Mouse (Mus musculus): ENCODE results near the gene Lpp. TPM values are rescaled to one million over a fixed set of nuclear protein-coding genes. Genes with fewer than 3 reads are reported as not detected.

Gene Lpp
- total RNA-seq, 4 experiments from 2014 or later = 6.2 to 7.6 (median 6.8) TPM

DNA sequence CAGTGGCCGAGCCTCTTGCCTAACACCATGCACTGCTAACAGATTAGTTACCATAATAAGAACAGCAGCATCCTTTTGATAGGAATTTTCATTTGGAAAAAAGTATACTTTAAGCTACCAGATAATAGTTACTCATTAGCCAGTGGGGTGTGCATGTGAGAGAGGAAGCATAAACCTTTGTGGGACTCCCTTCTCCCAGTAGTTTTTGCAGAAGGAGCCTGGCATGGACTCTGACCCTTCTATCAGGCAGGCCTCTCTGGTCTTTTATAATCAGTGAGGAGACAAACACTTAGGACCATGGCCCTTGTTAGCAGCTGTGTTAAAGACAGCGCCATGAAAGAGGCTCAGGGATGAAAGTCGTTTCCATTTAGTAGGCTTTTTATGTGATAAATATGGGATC, 76.0 kb downstream of the Lpp start:
- DNase-seq (ENCODE audit: low spot score in 2 of 2) = no peak

DNA sequence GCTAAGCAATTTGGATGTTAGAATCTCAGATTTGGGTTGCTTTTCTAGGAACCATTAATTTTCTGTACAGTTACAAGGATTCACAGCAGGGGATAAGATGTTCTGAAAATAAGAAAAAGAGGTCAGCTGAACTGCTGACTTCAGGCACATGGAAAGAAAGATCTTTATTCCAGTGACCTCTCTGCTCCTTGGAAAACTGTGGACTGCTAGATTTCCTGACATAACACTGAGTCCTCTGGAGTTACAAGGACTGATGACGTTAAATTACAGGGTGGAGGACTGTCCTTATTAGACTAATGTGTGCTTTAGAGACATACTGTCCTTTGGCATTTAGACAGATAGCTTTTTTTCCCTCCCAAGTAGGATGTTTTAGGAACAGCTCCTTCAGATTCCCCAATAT, 77.3 kb downstream of the Lpp start:
- no peak for DNase-seq (ENCODE audit: low spot score in 2 of 2)

DNA sequence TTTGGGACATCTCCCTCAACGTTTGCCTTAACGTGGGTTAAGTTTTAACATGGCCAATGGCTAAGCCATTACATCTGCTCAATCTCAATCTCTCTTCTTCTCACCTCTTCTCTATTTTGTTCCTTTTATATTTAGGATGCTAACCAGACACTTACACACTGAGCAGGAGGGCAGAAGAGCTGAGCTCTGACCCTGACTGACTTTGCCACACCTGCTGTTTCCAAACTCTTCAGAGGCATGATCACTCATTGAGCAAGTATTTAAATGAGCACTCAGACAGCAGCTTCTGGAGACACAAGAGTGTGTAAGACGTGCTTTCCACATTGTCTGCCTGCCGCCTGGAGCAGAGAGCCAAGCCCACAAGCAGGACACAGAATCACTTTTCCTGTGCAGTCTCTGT, 77.7 kb downstream of the Lpp start:
- DNase-seq (ENCODE audit: low spot score in 2 of 2) = no peak

GRCm38 (mm10) chr16:24471801-24472200, 78.5 kb downstream of the Lpp start:
- DNase-seq (ENCODE audit: low spot score in 2 of 2) = no peak

- no peak for DNase-seq (ENCODE audit: low spot score in 2 of 2)
These were observed 80.7 kb downstream of the Lpp start for GRCm38 (mm10) chr16:24473966-24474365.

DNA sequence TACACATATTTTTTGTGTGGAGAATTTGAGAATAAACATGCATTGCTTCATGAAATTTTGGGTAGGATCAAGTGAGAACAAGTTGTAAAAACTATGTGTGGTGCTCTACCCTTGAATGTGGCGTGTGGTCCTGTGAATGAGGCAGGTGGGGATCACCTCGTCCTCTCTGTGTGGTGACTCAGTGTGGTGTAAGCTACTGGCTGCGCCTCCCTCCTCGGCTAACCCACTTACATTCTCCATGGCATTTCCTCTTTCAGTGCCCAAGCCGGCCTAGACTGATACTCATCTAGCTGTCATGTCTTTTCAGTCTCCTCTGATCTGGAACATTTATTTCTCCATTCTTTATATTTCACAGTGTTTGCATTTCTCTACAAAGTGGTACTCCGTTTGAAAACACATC, 81.5 kb downstream of the Lpp start:
- no peak for DNase-seq (ENCODE audit: low spot score in 2 of 2)

GRCm38 (mm10) chr16:24475305-24475947, 82.1 kb downstream of the Lpp start:
- DNase-seq (ENCODE audit: low spot score in 2 of 2) = no peak

- no peak for DNase-seq (ENCODE audit: low spot score in 2 of 2)
These were observed 83.6 kb downstream of the Lpp start for GRCm38 (mm10) chr16:24476911-24477401.

GRCm38 (mm10) chr16:24478006-24478405, 84.7 kb downstream of the Lpp start:
- DNase-seq (ENCODE audit: low spot score in 2 of 2) = no peak

- no peak for DNase-seq (ENCODE audit: low spot score in 2 of 2)
These were observed 85.5 kb downstream of the Lpp start for GRCm38 (mm10) chr16:24478851-24479250.

DNA sequence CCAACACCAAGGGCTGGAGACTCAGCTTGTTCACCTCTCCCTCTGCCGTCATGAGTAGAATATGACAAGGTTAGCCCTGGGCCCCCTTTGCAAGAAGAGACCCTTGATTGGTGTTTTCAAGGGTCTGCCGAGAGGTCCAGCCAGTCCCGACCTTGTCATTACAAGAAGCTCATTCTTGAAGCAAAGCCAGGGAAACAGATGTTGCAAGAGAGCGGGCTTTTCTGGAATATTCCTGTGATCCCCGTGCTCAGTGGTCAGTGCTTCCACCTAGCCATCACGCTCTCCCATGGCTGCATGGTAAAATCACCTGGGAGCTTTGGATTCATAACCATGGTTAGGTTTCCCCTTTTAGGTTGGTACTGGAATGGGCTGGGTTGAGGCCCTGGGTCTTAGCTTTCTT, 89.3 kb downstream of the Lpp start:
- no peak for DNase-seq (ENCODE audit: low spot score in 2 of 2)

DNA sequence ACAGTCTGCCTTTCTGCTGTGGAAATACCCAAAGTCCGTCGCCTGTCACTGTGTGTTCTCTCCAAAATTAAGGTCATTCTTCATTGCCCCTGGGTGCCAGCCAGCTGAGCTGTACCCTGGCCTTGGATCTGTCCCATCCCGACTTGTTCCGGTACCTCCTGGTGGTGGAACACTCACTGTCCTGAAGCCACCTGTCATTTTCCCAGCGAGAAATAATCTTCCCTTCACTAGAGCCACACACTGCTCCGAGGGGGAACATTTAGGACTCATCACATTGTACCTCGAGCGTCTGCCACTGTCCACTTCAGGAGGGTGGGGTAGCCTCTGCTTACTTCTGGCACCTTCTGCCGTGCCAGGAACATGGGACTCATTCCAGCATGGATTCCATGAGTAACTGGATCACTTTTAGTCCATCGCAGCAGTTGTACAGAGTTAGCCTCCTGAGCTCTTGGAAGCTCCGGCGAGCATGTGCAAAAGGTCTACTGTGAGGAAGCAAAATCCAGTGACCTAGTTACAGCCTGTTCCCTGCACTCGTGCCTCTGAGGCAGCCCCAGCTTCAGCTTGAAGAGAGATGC, 90.3 kb downstream of the Lpp start:
- DNase-seq (ENCODE audit: low spot score in 2 of 2) = no peak

DNA sequence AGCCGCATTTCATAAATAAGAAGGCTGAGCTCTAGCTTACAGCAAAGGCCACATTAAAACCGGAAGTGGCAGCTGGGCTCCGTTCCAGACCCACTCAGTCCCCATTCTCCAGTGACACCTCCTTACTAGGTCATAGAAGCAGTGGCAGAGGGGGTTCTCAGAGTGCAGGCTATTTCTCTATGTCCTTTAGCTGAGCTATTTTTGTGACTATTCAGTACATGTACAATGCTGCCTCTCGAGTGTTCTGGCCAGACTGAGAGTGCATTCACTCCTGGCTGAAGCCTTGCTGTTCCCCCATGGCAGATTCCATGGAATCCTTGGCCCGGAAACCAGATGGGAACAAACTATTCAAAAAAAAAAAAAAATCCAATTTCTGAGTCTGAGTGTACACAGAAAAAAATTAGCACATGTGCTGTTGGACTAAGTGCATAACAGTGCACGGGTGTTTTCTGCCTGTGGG, 94.5 kb downstream of the Lpp start:
- DNase-seq (ENCODE audit: low spot score in 2 of 2) = no peak

GRCm38 (mm10) chr16:24489516-24490285, 96.4 kb downstream of the Lpp start:
- no peak for DNase-seq (ENCODE audit: low spot score in 2 of 2)

GRCm38 (mm10) chr16:24490751-24491485, 97.6 kb downstream of the Lpp start:
- DNase-seq (ENCODE audit: low spot score in 2 of 2) = no peak

GRCm38 (mm10) chr16:24491486-24491758, 98.1 kb downstream of the Lpp start:
- no peak for DNase-seq (ENCODE audit: low spot score in 2 of 2)

DNA sequence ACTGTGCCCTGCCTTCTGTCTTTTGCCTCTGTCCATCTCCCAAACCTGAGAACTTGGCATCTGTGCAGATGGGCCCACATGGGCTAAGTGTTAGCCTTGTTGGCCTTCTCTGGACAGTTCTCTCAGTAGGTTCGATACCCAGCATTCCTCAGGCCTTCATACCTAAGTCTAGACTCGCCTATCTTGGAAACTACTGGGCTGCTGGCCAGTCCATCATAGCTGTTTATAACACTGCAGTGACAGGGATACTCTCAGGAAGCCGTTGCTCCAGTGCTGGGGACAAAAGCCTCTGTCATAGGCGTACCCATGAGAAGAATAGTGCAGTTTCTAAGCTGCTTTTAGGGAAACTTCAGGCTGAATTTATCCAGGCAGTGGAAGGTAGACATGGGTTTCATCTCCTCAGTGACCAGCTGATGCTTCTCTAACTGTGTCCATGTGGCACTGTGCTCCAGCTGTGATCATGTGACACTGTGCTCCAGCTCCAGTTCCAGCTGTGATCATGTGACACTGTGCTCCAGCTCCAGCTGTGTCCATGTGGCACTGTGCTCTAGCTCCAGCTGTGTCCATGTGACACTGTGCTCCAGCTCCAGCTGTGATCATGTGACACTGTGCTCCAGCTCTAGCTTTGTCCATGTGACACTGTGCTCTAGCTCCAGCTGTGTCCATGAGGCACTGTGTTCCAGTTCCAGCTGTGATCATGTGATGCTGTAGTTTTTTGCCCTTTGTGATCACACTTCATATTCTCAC, 99.1 kb downstream of the Lpp start:
- no peak for DNase-seq (ENCODE audit: low spot score in 2 of 2)

- DNase-seq (ENCODE audit: low spot score in 2 of 2) = no peak
These were observed 101.2 kb downstream of the Lpp start for GRCm38 (mm10) chr16:24494531-24494930.

- DNase-seq (ENCODE audit: low spot score in 2 of 2) = no peak
These were observed 102.2 kb downstream of the Lpp start for GRCm38 (mm10) chr16:24495461-24495860.

DNA sequence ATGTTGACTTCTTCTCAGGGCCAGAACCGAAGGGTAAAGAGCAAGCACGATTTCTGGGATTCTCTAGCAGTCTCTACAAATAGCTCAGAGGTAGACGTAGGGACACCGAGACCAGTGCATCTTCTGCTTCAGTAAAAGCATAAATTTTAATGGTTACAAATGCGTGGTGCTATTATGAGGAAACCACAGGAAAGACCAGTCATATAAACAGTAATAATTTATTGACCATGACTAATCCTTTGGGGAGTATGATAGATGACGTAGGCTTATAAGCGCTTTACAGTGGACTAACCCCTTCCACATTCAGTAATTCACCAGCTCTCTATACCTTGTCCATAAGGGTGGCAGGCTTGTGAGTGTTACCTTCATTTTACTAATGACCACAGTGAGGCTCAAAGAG, 103.3 kb downstream of the Lpp start:
- DNase-seq (ENCODE audit: low spot score in 2 of 2) = no peak

- no peak for DNase-seq (ENCODE audit: low spot score in 2 of 2)
These were observed 104.1 kb downstream of the Lpp start for GRCm38 (mm10) chr16:24497413-24497812.
